Mouse (Mus musculus): ENCODE measurements around the gene Il33.

The Il33 gene

DNA sequence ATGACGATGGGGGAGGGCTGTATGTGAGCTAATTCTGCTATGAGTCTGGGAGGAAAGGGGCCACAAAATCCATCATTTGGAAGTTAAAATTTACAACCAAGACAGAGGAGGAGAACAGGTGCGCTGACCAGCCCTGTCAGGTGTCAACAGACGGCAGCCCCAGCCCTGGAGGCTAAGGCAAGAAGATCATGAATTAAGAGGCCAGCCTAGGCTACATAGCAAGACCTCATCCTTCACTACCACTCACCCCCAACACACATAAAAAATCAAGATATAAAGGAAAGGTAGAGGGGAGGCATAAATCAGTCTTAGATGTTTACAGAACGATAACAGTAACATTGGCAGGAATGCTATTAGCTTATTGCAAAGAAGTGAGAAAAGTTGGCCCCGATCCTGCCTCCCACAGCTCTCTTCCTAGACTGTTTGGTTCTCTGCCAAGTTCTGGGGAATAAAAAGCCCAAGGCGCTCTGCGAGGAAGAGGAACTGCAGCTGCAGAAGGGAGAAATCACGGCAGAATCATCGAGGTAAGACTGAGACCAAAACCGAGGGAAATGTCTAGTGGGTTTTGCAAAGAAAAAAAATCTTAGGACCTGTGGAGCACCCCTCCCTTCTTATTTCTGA is at the start of gene Il33:
TSS of gene Il33 (plus strand) at position 477 of the 621 bp plus-strand sequence.
- no peak for DNase-seq (ENCODE audit: low read depth, low spot score)

DNA sequence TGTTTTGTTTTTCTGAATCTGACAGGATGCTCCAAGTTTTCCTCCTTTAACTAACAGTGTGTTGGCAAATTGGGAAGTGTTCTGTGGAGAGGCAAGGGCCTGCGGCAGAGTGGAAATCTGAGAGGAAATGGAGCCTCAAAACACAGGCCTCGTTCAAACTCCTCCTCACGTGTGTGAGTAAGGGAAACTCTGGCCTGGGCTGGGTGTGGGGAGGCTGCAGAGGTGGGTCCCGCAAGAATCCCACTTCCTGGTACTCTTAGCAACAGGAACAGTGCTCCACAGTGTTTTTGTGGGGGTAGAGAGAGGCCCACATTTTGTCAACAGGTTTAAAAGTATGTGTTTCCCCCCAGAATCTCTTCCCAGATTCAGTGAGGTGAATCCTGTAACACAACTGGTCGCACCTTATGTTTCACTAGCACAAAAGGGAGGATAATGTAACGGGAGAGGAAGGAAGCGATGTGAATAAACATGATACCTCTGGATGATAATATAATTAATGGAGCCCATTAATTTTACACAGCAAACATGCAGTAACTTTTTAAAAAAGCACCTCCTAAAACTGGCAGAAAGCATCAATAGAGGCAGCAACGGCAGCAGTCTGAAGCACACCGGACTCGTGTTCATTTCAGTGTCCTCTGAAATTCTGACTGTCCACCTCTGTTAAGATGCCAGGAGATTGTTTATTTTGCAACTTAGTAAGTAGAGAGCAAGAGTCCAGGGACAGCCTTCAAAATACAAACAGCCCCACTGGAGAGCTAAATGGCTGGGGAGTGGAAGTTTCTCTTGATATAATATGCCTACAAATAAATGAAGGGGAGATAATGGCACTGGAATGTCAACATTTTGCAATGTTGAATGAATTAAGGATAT is 47.3 kb upstream of the Il33 start:
- no peak for DNase-seq (ENCODE audit: low read depth, low spot score)

DNA sequence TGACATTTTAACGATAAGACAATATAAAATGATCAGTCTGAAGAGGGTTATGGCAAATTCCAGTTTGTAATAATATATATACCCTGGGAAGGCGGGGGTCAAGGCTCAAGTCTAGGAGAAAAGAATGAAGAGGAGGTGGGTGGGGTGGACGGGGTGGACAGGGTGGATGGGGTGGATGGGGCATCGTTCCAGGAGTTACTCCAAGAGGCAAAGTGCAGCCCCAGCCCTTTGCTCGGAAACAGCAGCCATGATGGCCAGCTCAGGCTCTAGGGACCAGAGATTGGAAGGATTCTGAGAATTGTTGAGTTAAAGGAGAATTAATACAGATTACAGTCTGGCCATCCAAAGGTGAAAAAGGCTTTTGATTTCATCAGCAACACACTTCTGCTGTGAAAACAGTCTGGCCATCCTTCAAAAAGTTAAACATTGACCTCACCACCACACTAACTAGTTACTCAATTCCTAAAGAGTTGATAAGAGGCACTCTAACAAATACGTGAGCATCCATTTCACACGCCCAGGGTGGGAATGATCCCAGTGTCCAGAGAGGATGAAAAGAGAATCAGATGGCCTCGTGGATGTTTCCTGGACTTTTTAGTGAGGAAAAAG is 45.9 kb upstream of the Il33 start:
- DNase-seq (ENCODE audit: low read depth, low spot score) = no peak

DNA sequence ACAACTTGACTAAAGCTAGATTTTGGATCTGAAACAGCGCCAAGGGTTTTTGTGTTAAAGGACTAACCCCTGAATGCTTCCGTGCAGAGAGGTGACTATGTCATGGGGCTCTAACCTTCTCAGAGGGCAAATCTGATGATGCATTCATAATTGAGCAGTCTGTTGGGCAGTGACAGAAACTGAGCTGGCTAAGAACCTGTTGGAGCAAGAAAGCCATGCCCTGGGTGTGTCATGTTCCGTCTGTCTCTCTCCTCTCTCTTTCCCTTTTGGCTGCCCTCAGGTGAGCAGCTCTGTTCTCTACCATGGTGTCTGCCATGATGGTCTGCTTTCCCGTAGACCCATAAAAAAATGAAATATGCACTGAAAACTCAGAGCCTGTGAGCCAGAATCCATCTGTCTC is 44.0 kb upstream of the Il33 start:
- no peak for DNase-seq (ENCODE audit: low read depth, low spot score)

DNA sequence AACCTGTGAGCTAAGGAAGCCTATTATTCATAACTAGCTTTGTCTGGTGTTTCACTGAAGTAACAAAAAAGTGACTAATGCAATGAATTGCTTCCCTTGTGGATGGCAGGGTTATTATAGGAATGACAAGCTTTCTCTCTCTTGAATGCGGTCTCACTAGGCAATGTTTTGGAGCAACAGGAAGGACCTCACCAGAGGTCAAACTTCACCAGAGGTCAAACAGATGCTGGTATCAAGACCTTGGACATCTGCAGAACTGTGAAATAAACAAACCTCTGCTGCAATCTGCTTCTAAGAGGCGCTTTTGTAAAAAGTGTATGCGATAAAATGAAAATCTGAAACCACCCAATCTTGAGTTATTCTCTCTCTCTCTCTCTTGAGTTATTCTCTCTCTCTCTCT is 42.2 kb upstream of the Il33 start:
- DNase-seq (ENCODE audit: low read depth, low spot score) = no peak

DNA sequence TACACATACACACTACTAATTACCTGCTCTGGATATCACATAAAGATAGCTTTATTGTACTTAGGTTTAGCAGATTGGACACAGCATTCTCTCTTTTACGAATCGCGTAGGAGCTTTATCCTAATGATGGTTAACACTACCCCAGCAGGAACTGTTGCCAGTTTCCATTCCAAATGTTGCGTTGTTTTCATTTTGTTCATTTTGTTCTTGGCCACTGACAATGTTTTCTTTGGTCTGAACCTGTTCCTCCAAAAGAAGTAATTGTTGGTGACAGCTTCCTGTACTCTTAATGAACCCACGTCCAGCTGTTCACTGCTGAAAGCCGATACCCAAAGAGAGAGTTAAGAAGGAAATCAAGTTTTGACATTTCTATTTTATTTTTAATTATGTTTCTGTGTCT is 39.4 kb upstream of the Il33 start:
- no peak for DNase-seq (ENCODE audit: low read depth, low spot score)

DNA sequence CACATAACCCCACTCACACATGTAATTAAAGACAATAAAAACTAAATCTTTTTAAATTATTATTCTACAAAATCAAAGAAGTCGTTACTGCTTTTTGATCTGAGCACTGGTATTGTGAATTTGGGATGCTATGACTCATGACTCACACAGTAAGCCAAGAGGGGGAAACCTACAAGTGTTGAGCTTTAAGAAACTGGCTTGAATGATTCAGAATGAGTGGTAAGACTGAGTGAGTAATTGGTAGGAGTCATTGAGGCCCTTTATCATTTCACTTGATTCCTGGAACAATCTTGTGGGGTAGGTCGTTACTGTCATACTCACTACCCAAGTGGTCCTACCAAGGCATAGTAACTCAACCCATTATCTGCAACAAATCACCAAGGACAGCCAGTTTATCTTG is 37.4 kb upstream of the Il33 start:
- no peak for DNase-seq (ENCODE audit: low read depth, low spot score)

DNA sequence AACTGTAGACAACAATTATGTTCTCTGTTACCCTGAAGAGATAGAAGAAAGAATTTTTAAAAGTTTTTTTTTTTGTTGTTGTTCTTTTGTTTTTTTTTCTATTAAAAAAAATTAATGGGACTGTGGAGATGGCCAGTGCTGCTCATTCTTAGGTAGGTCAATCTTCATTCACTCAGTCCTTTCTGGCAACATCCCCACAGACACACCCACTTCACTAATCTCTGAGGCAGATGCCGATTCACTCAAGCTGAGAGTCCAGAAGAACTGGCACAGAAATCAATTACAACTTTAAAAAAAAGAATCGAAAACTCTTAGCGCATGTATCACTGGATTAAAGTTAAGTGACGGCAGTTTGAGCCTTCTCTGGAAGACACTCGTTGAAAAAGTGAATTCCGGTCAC is 36.0 kb upstream of the Il33 start:
- DNase-seq (ENCODE audit: low read depth, low spot score) = no peak

DNA sequence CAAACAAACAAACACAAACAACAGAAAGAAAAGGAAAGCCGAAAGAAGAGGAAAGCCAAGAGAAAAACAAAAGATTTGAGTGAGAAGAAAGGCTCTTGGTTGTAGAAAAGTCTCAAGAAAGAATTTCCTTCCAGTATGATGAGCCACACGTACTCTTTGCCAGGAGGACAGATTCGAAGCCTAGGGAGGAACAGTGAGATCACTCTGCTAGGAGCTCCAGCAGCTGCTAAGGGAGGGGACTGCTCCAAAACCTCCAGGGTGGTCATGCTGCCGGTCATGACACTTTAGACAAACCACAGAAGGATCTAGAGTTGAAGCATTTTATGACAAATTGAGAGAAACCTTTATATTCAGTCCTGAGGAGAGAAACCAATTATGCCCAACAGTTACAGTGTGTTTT is 32.9 kb upstream of the Il33 start:
- no peak for DNase-seq (ENCODE audit: low read depth, low spot score)

DNA sequence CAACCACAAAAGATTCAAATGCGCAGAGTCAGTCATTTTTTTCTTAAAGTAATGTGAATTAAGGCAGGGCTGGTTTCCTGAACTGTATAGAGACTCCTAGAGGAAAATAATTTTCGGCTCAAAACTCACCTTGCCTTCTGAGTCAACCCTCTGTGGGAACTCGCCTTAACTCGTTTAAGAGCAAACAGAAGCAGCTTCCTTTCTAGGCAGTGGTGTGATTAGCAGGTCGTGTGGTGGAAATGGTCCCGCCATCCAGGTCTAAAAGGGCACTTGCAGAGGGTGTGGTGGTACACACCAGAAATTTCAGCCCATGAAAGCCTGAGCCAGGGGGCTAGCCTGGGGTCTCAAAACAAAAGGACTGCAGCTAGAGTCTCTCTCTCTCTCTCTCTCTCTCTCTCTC is 32.1 kb upstream of the Il33 start:
- DNase-seq (ENCODE audit: low read depth, low spot score) = no peak

DNA sequence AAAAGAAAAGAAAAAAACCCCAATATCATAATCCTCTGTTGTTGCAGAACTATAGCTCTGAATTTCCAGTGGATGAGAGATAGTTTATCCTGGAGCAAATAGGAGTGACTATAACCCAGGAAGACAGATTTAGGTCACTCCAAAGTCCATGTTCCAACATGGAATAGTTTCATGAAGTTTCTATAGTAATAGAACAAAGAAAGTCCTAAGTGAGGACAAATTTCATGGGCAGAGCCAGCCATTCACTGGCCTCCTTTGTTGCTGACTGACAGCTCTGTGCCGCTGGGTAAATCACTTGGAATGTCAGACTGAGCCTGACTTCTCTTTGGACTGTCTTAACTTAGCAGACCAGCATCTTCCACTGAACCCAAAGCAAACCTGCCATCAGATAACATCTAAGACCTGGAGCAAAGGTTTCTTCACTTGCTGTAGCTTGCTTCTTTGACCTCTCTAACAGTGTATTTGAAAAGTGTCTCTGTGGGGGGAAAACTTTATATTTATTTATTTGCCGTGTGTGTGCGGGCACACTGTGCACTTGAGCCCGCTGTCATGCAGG is 31.1 kb upstream of the Il33 start:
- no peak for DNase-seq (ENCODE audit: low read depth, low spot score)

DNA sequence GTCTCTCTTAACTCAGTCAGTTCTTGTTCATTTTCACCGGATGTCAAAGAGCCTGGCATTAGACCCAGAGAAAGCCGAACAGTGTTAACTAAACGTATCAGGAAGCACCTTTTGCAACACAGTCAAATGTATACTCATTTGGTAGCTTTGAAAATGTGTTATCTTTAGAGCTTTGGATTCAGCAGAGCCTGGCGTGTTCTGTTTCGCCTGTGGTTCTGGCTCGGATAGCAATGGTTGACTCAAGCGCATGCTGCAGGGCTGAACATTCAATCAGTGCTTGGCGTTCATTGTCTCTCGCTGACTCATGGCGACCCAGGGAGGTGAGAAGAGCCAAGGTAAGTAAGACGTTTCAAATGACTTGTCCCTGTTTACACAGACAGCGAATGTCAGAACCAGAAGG is 30.5 kb upstream of the Il33 start:
- DNase-seq (ENCODE audit: low read depth, low spot score) = no peak

DNA sequence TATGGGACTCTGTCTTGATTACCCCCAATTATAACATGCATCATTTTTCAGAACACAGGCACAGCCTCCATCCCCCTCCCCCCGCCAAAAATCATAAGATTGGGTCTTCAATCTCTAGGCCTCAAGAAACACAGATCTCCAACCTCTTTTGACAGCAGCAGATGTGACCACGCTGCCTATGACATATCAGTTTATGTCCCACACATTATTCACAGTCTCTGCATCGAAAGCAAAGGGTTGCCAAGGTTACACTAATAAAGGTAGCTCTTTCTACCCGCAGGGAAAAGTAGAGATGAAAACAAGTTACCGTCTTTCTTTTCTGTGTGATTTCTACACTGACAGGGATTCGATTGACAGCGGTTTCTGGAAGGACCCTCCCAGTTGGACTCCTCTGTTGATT is 29.9 kb upstream of the Il33 start:
- no peak for DNase-seq (ENCODE audit: low read depth, low spot score)

DNA sequence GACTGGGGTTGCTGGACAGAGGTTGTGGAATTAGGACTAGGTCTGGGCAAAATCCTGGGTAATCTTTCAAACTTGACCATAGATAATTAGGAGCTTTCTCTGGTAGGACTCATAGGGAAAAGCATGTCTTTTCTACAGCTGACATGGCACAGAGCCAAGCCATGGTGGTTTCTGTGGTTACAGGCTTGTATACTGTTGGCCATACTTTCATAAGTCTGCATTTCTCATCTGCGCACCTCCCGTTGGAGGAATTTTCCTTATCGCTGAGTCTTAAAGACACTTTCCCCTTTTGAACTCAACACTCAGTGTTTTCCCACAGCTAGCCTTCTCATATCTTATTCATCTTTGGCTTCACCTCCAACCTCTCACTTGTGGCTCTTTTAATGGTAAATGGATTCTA is 24.6 kb upstream of the Il33 start:
- DNase-seq (ENCODE audit: low read depth, low spot score) = no peak

DNA sequence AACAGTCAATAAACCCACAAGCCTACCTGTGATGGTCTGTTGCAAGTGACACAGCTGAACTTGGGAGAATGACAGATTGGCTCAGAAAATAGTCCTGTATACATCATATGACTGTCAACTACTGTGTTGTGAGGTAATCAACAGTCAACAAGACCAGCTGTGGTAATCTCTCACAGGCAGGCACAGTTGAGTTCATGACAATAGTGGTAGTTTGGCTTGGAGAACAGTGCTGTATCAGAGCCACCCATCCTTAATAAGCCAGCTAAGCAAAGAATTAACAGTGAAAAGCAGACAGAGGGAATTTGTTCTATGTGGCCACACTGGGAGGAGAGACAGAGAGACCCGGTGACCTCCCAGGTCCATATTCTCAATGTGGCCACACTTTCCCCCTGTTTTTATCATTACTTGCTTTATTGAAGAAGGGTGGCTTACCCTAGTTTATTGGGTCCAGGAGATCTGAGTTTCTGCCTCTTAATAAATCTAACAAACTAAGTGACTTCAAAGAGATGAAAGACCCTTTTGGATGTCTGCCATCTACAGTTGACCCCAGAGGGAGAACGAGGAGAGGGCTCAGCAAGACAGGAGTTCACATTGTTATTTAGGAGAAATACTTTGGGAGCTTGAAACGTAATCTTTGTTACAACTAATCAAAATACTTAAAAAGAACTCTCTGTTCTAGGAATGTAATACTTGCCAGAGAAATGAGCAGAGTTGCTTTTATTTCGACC is 22.4 kb upstream of the Il33 start:
- DNase-seq (ENCODE audit: low read depth, low spot score) = no peak

DNA sequence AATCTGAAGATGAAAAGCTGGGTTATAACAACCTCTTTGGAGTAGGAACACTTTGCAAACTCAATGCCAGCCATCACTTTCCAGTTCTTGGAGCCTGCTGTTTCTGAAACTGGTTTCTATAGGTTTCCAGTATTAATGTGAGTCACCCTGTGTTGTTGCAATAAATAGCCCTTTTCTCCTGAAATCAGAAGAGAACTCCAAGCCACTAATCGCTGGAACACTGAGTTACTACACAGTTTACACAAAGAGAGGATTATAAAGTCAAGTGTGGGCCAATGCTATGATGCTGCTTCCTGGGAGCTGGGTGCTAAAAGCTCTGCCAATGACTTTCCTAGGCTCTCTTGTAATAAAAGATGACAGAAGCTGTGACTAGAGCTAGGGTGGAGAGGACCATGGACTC is 19.0 kb upstream of the Il33 start:
- DNase-seq (ENCODE audit: low read depth, low spot score) = no peak

DNA sequence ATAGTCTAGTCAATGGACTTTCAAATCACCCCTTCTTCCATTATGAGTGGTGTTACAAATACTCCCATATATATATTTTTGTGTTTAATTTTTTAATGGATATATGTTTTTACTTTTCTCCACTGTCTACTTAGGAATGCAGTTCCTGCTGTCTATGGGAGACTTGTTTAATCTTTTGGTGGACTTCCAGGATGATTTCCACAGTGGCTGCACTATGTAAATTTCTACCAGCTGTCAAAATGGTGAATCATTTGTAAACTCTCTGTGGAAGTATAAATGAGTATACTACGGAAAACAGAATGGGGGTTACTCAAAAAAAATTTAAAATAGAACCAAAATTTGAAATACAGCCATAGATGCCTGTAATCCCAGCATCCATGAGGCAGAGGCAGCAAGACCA is 15.7 kb upstream of the Il33 start:
- DNase-seq (ENCODE audit: low read depth, low spot score) = no peak

DNA sequence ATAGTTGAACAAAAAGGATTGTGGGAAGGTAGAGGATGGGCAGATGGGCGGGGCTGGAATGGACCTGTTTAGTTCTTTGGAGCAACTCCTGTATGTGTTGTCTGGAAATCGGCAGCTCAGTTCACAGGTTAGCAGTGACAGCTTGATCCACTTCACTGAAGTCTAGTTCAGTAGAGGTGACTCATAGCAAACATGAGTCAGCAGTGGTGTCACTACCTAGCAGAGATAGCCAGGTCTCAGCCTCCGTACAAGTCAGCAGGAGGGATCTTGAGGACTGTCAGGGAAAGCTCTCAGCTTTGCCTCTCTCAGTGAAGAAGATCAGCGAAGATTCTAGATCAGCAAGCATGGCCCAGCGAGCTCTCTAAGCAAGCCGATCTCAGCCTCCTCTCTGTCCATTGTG is 13.0 kb upstream of the Il33 start:
- no peak for DNase-seq (ENCODE audit: low read depth, low spot score)

DNA sequence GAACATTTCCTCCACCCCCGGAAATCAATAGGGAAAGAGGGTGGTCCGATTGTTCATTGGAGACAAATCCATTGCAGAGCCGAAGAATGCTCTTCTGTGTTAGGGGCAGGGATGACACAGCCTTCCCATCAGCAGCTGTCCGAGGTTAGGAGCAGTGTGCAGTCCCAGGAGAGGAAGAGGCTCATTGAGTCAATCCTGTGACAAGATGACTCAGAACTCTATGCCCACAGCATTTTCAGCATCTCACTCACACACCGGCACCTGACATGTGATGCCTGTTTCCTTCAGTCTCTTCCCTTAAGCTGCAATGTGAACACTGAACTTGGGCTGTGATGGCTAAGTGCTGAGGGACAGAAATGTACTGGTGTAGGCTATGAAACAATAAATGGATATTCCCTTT is 7.5 kb upstream of the Il33 start:
- DNase-seq (ENCODE audit: low read depth, low spot score) = no peak

DNA sequence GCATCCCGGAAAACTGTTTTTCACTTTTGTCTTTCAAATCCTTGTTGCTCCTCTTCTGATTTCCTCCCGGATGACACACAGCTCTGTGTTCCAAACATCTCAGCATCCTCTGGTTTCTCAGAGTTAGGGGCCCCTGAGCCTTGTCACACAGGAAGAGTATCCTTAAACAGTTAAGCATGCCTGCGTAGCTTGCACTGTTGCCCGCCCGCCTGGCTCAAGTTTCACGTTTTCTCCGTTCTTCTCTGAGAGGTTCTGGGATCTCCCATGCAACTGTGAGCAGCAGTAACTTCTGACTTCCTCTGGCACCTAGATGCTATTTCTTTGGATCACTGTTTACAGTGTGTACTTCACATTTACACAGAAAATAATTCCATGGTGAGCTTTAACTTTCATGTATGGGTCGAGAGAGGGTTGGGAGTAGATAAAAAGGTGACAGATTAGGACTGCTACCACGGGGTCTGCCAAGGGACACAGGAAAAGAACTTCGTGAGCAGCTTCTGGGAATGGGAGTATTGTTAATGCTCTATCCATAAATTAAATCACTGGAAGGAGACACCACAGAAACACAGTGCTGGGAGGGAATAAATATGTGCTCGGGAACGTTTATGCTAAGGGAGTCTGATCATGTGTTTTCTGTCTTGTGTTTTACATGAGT is 1.3 kb downstream of the Il33 start:
- no peak for DNase-seq (ENCODE audit: low read depth, low spot score)

DNA sequence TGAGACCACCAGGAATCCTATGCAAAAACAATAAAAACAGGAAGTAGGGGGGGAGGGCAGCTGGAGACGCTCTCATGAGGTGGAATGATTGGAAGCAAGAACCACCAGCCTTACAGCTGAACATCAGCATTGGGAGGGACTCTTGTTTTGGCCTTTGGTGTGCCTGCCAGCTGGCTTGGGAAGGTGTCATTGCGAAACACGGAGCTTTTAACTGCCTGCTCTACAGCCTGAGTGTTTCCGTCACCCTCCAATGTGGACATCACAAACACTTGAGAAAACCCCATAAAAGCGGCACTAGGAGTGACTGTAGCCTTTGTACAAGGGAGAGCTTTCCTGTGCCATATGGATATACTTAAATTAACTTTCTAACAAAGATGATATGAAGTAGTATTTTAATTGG is 5.4 kb downstream of the Il33 start:
- DNase-seq (ENCODE audit: low read depth, low spot score) = no peak

DNA sequence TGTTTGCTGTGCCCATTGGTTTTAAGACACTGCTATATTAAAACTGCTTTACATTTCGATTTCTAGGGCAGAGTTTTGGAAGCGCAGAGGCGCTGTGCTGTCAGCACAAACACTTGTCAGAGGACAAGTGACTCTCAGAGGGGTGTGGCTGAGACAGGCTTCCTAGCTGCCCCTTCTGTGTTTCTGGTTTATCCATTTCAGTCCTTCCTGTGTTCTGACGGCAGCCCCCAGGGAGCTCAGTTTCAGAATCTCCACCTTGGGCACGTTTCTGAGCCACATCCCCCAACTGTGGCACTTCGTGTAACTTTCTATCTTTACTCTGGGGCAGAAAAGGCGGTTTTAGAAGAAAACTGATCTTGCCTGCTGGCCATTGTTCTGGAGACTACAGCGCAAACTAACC is 12.5 kb downstream of the Il33 start:
- no peak for DNase-seq (ENCODE audit: low read depth, low spot score)
